Mouse (Mus musculus) spleen, postnatal 14 days (tissue): ENCODE measurements around the gene Slc7a14.

Experiments used
- DNase-seq, 2 experiments: peaks; one replicate each; pipeline ENCODE4 v3.0.0; 2021 to 2022; ENCODE audit warnings: low spot score in 2 of 2

Gene Slc7a14

GRCm38 (mm10) chr3:31209001-31209400 lies 101.2 kb downstream of the Slc7a14 start:
- no peak for DNase-seq

GRCm38 (mm10) chr3:31208458-31208994 lies 101.7 kb downstream of the Slc7a14 start:
- no peak for DNase-seq

- DNase-seq: no peak
These were observed 102.1 kb downstream of the Slc7a14 start for GRCm38 (mm10) chr3:31208046-31208445.

GRCm38 (mm10) chr3:31205167-31205566 lies 105.0 kb downstream of the Slc7a14 start:
- no peak for DNase-seq

- DNase-seq: no peak
These were observed 106.2 kb downstream of the Slc7a14 start for GRCm38 (mm10) chr3:31203947-31204346.

GRCm38 (mm10) chr3:31199162-31199877 lies 110.9 kb downstream of the Slc7a14 start:
- no peak for DNase-seq

- no peak for DNase-seq
These were observed 118.8 kb downstream of the Slc7a14 start for GRCm38 (mm10) chr3:31191402-31191801.

GRCm38 (mm10) chr3:31190342-31190741 lies 119.8 kb downstream of the Slc7a14 start:
- DNase-seq: no peak

- no peak for DNase-seq
These were observed 143.8 kb downstream of the Slc7a14 start for GRCm38 (mm10) chr3:31166365-31166871.

- DNase-seq: no peak
These were observed 144.4 kb downstream of the Slc7a14 start for GRCm38 (mm10) chr3:31165803-31166202.

GRCm38 (mm10) chr3:31162860-31163259 lies 147.3 kb downstream of the Slc7a14 start:
- DNase-seq: no peak

- DNase-seq: no peak
These were observed 148.8 kb downstream of the Slc7a14 start for GRCm38 (mm10) chr3:31161336-31161735.

GRCm38 (mm10) chr3:31160046-31160445 lies 150.1 kb downstream of the Slc7a14 start:
- no peak for DNase-seq

GRCm38 (mm10) chr3:31157776-31158175 lies 152.4 kb downstream of the Slc7a14 start:
- no peak for DNase-seq

GRCm38 (mm10) chr3:31156126-31156525 lies 154.1 kb downstream of the Slc7a14 start:
- no peak for DNase-seq
